Mouse (Mus musculus) monocyte, adult 5-6 weeks (primary cell): Measurements from ENCODE around the gene Rap1gap. TPM values are rescaled to one million over a fixed set of nuclear protein-coding genes. Genes with fewer than 3 reads are reported as not detected.

Experiments
- ATAC-seq: fragments of 153-309, 156-312 bp; replicated peaks from 2 replicates; pipeline ENCODE4 v1.8.0; 2017; ENCODE audit warnings: mild to moderate bottlenecking; ENCODE audit not compliant: low TSS enrichment, insufficient number of reproducible peaks, severe bottlenecking, poor library complexity, low FRiP score
- total RNA-seq: library from RNA; stranded (forward); fragments of 200-1000, 200-491, 200-594 nt; gene quantifications from 3 replicates; pipeline ENCODE4 v1.2.3, GENCODE M21; 2017

Gene Rap1gap
- total RNA-seq, 1 experiment from 2014 or later, result 2.3 TPM

- no peak for ATAC-seq
These were observed 42.9 kb downstream of the Rap1gap start for GRCm38 (mm10) chr4:137707216-137707990.

GRCm38 (mm10) chr4:137712963-137713362, 48.4 kb downstream of the Rap1gap start:
- no peak for ATAC-seq

- no peak for ATAC-seq
These were observed 49.6 kb downstream of the Rap1gap start for GRCm38 (mm10) chr4:137714020-137714624.

GRCm38 (mm10) chr4:137717005-137717404, 52.5 kb downstream of the Rap1gap start:
- no peak for ATAC-seq

- ATAC-seq, result no peak
These were observed 53.1 kb downstream of the Rap1gap start for GRCm38 (mm10) chr4:137717671-137718070.

- no peak for ATAC-seq
These were observed 55.0 kb downstream of the Rap1gap start for GRCm38 (mm10) chr4:137719378-137720077.

GRCm38 (mm10) chr4:137721563-137721962, 57.0 kb downstream of the Rap1gap start:
- ATAC-seq, result no peak

- no peak for ATAC-seq
These were observed 57.7 kb downstream of the Rap1gap start for GRCm38 (mm10) chr4:137722230-137722629.

GRCm38 (mm10) chr4:137722692-137723427, 58.3 kb downstream of the Rap1gap start:
- ATAC-seq, result peak; percentile 36; the same call in 1 of the 2 replicates

- ATAC-seq, result no peak
These were observed 59.0 kb downstream of the Rap1gap start for GRCm38 (mm10) chr4:137723527-137723926.

GRCm38 (mm10) chr4:137724212-137724611, 59.7 kb downstream of the Rap1gap start:
- peak; percentile 32 for ATAC-seq

GRCm38 (mm10) chr4:137724766-137725165, 60.2 kb downstream of the Rap1gap start:
- peak; percentile 52 for ATAC-seq

GRCm38 (mm10) chr4:137725541-137726145, 61.1 kb downstream of the Rap1gap start:
- ATAC-seq, result no peak

GRCm38 (mm10) chr4:137726739-137727505, 62.4 kb downstream of the Rap1gap start:
- ATAC-seq, result no peak

- ATAC-seq, result no peak
These were observed 63.1 kb downstream of the Rap1gap start for GRCm38 (mm10) chr4:137727506-137728187.

- ATAC-seq, result no peak
These were observed 64.1 kb downstream of the Rap1gap start for GRCm38 (mm10) chr4:137728399-137729154.
